Mouse (Mus musculus) limb, embryonic 13.5 days (tissue): ENCODE data around the gene Dip2c. TPM values are rescaled to one million over a fixed set of nuclear protein-coding genes. Genes with fewer than 3 reads are reported as not detected.

ENCODE experiments used
- ATAC-seq: fragments of 200-750 bp; cut with Nextera tagmentation; 2 replicates; pipeline ENCODE4 v1.8.0; 2017; ENCODE audit warnings: low read depth, moderate number of reproducible peaks, moderate TSS enrichment; ENCODE audit not compliant: low FRiP score
- H3K27ac ChIP-seq: fragments of 300-500 bp; sonication (generic); 2 replicates; pipeline ENCODE4 v1.5.1; 2015; ENCODE audit warnings: inconsistent platforms, mild to moderate bottlenecking, moderate library complexity
- H3K27me3 ChIP-seq: fragments of 300-500 bp; sonication (generic); 2 replicates; pipeline ENCODE4 v1.6.1; 2015; ENCODE audit warnings: mild to moderate bottlenecking, inconsistent platforms
- H3K36me3 ChIP-seq: fragments of 300-500 bp; sonication (generic); 2 replicates; pipeline ENCODE4 v1.6.1; 2015; ENCODE audit warnings: inconsistent platforms, mild to moderate bottlenecking, moderate library complexity
- H3K4me1 ChIP-seq: fragments of 300-500 bp; sonication (generic); 2 replicates; pipeline ENCODE4 v1.6.1; 2015; ENCODE audit warnings: inconsistent platforms
- H3K4me2 ChIP-seq: fragments of 300-500 bp; sonication (generic); replicated peaks from 2 replicates; pipeline ENCODE4 v1.6.1; 2015; ENCODE audit warnings: inconsistent platforms, mild to moderate bottlenecking, moderate library complexity
- H3K4me3 ChIP-seq: fragments of 300-500 bp; sonication (generic); 2 replicates; pipeline ENCODE4 v1.5.1; 2015; ENCODE audit warnings: moderate library complexity, mild to moderate bottlenecking, inconsistent platforms
- H3K9ac ChIP-seq: fragments of 300-500 bp; sonication (generic); 2 replicates; pipeline ENCODE4 v1.6.1; 2015; ENCODE audit warnings: mild to moderate bottlenecking, inconsistent platforms
- H3K9me3 ChIP-seq: fragments of 300-500 bp; sonication (generic); 2 replicates; pipeline ENCODE4 v1.6.1; 2016; ENCODE audit warnings: inconsistent platforms
- WGBS: fragments of 180-500 bp; shearing (Covaris S2); methylation state at CpG from one replicate; pipeline ENCODE4 v1.1.7; 2015; 5-methylcytosine and 5-hydroxymethylcytosine counted together
- polyA plus RNA-seq: library from polyadenylated mRNA; unstranded; fragments of >200 nt; fragmentation: Nextera tagmentation; extraction: Ambion mirVana; gene quantifications from 2 replicates; pipeline ENCODE4 v1.2.1, GENCODE M21; 2015

Dip2c gene
- polyA plus RNA-seq, 1 experiment from 2014 or later: 5.7 TPM

- no peak for ATAC-seq
- Histone ChIP-seq H3K4me1 (no peaks in the 10 kb centered on the region), H3K27me3 (no peaks in the 10 kb centered on the region), H3K9me3 (no peaks in the 10 kb centered on the region), H3K4me2 (no peak overlapping the region), H3K4me3 (no peak overlapping the region), H3K9ac (no peak overlapping the region), H3K36me3 (no peaks in the 10 kb centered on the region), H3K27ac (no peak overlapping the region)
- WGBS: 86% methylated on average over 6 of the region's 6 CpGs
These were observed 20.0 kb downstream of the Dip2c start for GRCm38 (mm10) chr13:9296285-9296684.

- Histone ChIP-seq H3K27me3 (no peaks in the 10 kb centered on the region), H3K9ac (no peak overlapping the region), H3K27ac (no peak overlapping the region), H3K9me3 (no peaks in the 10 kb centered on the region), H3K4me3 (no peak overlapping the region), H3K36me3 (no peaks in the 10 kb centered on the region), H3K4me2 (no peak overlapping the region), H3K4me1 (no peaks in the 10 kb centered on the region)
- 86% methylated on average over 3 of the region's 3 CpGs for WGBS
- ATAC-seq: no peak
These were observed 20.9 kb downstream of the Dip2c start for GRCm38 (mm10) chr13:9297266-9297665.

GRCm38 (mm10) chr13:9297689-9298088, 21.4 kb downstream of the Dip2c start:
- Histone ChIP-seq H3K27me3 (no peaks in the 10 kb centered on the region), H3K4me3 (no peak overlapping the region), H3K27ac (no peak overlapping the region), H3K9me3 (no peaks in the 10 kb centered on the region), H3K36me3 (no peaks in the 10 kb centered on the region), H3K4me2 (no peak overlapping the region), H3K4me1 (no peaks in the 10 kb centered on the region), H3K9ac (no peak overlapping the region)
- WGBS: 57% methylated on average over 3 of the region's 3 CpGs
- no peak for ATAC-seq

GRCm38 (mm10) chr13:9299657-9300056, 23.3 kb downstream of the Dip2c start:
- 65% methylated on average over 2 of the region's 2 CpGs for WGBS
- Histone ChIP-seq H3K9ac (no peak overlapping the region), H3K9me3 (no peaks in the 10 kb centered on the region), H3K27me3 (no peaks in the 10 kb centered on the region), H3K4me3 (no peak overlapping the region), H3K4me1 (no peaks in the 10 kb centered on the region), H3K4me2 (no peak overlapping the region), H3K27ac (no peak overlapping the region), H3K36me3 (no peaks in the 10 kb centered on the region)
- ATAC-seq: no peak

- H3K27ac ChIP-seq: no peak overlapping the region
- no peaks in the 10 kb centered on the region for H3K27me3 ChIP-seq
- no peak for ATAC-seq
- no peaks in the 10 kb centered on the region for H3K9me3 ChIP-seq
- H3K9ac ChIP-seq: no peak overlapping the region
- H3K4me3 ChIP-seq: no peak overlapping the region
- no peak overlapping the region for H3K4me2 ChIP-seq
- WGBS: 71% methylated on average over 6 of the region's 6 CpGs
- H3K36me3 ChIP-seq: no peaks in the 10 kb centered on the region
- no peaks in the 10 kb centered on the region; the same call in 1 of the 2 replicates for H3K4me1 ChIP-seq
These were observed 32.5 kb downstream of the Dip2c start for GRCm38 (mm10) chr13:9308863-9309262.

GRCm38 (mm10) chr13:9310806-9311205, 34.5 kb downstream of the Dip2c start:
- 93% methylated on average over 1 of the region's 1 CpGs for WGBS
- H3K4me3 ChIP-seq: no peak overlapping the region

GRCm38 (mm10) chr13:9312916-9313315, 36.6 kb downstream of the Dip2c start:
- peaks cover 5% of the 10 kb centered on the region for H3K4me1 ChIP-seq
- no peaks in the 10 kb centered on the region for H3K9me3 ChIP-seq
- H3K4me3 ChIP-seq: no peak overlapping the region
- H3K27me3 ChIP-seq: no peaks in the 10 kb centered on the region
- no peak overlapping the region for H3K4me2 ChIP-seq
- no peak for ATAC-seq
- H3K9ac ChIP-seq: no peak overlapping the region
- H3K36me3 ChIP-seq: no peaks in the 10 kb centered on the region
- H3K27ac ChIP-seq: no peak overlapping the region

More at GRCm38 (mm10) chr13:9310806-9311205, 34.5 kb downstream of the Dip2c start:
- no peak for ATAC-seq
- Histone ChIP-seq H3K4me1 (peaks cover 5% of the 10 kb centered on the region), H3K4me2 (no peak overlapping the region), H3K27me3 (no peaks in the 10 kb centered on the region), H3K9me3 (no peaks in the 10 kb centered on the region), H3K27ac (no peak overlapping the region), H3K9ac (no peak overlapping the region), H3K36me3 (no peaks in the 10 kb centered on the region)

- WGBS: 56% methylated on average over 2 of the region's 2 CpGs
- H3K36me3 ChIP-seq: no peaks in the 10 kb centered on the region
- no peaks in the 10 kb centered on the region for H3K27me3 ChIP-seq
- no peak overlapping the region for H3K27ac ChIP-seq
- H3K4me3 ChIP-seq: no peak overlapping the region
- H3K4me1 ChIP-seq: peaks cover 5% of the 10 kb centered on the region
- no peaks in the 10 kb centered on the region for H3K9me3 ChIP-seq
- H3K4me2 ChIP-seq: no peak overlapping the region
- no peak overlapping the region for H3K9ac ChIP-seq
- peak; percentile 69; the same call in 1 of the 2 replicates for ATAC-seq
These were observed 37.9 kb downstream of the Dip2c start for GRCm38 (mm10) chr13:9314099-9314712.

- Histone ChIP-seq H3K4me1 (peaks cover 5% of the 10 kb centered on the region), H3K27ac (no peak overlapping the region), H3K36me3 (no peaks in the 10 kb centered on the region), H3K9me3 (no peaks in the 10 kb centered on the region), H3K27me3 (no peaks in the 10 kb centered on the region), H3K4me2 (no peak overlapping the region), H3K9ac (no peak overlapping the region), H3K4me3 (no peak overlapping the region)
- ATAC-seq: no peak
- 76% methylated on average over 4 of the region's 4 CpGs for WGBS
These were observed 38.4 kb downstream of the Dip2c start for GRCm38 (mm10) chr13:9314713-9315112.

- WGBS: 83% methylated on average over 2 of the region's 2 CpGs
- H3K9ac ChIP-seq: no peak overlapping the region
- H3K27ac ChIP-seq: no peak overlapping the region
These were observed 43.4 kb downstream of the Dip2c start for GRCm38 (mm10) chr13:9319745-9320144.

GRCm38 (mm10) chr13:9325262-9325661, 48.9 kb downstream of the Dip2c start:
- WGBS: 69% methylated on average over 1 of the region's 1 CpGs
- Histone ChIP-seq H3K36me3 (no peaks in the 10 kb centered on the region), H3K27me3 (no peaks in the 10 kb centered on the region), H3K4me2 (no peak overlapping the region), H3K9me3 (no peaks in the 10 kb centered on the region), H3K4me3 (no peak overlapping the region), H3K4me1 (peaks cover 6% of the 10 kb centered on the region), H3K9ac (no peak overlapping the region), H3K27ac (no peak overlapping the region)
- no peak for ATAC-seq

More at GRCm38 (mm10) chr13:9319745-9320144, 43.4 kb downstream of the Dip2c start:
- Histone ChIP-seq H3K36me3 (no peaks in the 10 kb centered on the region), H3K4me3 (no peak overlapping the region), H3K9me3 (no peaks in the 10 kb centered on the region), H3K27me3 (no peaks in the 10 kb centered on the region), H3K4me2 (no peak overlapping the region), H3K4me1 (no peaks in the 10 kb centered on the region)
- no peak for ATAC-seq

GRCm38 (mm10) chr13:9329307-9329915, 53.1 kb downstream of the Dip2c start:
- no peaks in the 10 kb centered on the region for H3K27me3 ChIP-seq
- H3K36me3 ChIP-seq: no peaks in the 10 kb centered on the region
- H3K4me2 ChIP-seq: no peak overlapping the region
- no peaks in the 10 kb centered on the region for H3K9me3 ChIP-seq
- H3K9ac ChIP-seq: no peak overlapping the region
- H3K27ac ChIP-seq: no peak overlapping the region; the same call in 1 of the 2 replicates
- H3K4me1 ChIP-seq: peaks cover 6% of the 10 kb centered on the region
- peak; percentile 71 for ATAC-seq
- H3K4me3 ChIP-seq: no peak overlapping the region
- WGBS: 51% methylated on average over 1 of the region's 1 CpGs

- no peak overlapping the region for H3K4me2 ChIP-seq
- no peaks in the 10 kb centered on the region for H3K36me3 ChIP-seq
- ATAC-seq: no peak
- no peak overlapping the region for H3K4me3 ChIP-seq
- H3K4me1 ChIP-seq: peaks cover 6% of the 10 kb centered on the region
- no peaks in the 10 kb centered on the region for H3K9me3 ChIP-seq
- H3K27ac ChIP-seq: no peak overlapping the region
- H3K27me3 ChIP-seq: no peaks in the 10 kb centered on the region
- no peak overlapping the region for H3K9ac ChIP-seq
These were observed 56.9 kb downstream of the Dip2c start for GRCm38 (mm10) chr13:9333187-9333586.
